Comparison of ENCODE assay signal across 8 mouse cellular contexts in the genomic region with DNA sequence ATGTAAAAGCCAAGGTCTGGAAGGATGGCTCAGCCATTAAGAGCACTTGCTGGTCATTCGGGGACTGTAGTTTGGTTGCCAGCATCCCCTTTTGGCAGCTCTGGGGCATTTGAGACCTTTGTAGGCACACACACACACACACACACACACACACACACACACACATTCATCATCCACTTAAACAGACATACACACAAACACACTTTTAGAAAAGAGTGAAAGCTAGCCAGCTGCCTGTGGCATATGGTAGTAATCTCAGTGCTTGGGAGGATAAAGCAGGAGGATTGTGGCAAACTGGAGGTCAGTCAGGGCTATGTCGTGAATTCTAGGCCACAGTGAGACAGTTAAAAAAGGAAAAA. TPM values are rescaled to one million over a fixed set of nuclear protein-coding genes. Genes with fewer than 3 reads are reported as not detected.
DNase-seq lines count a peak whose midpoint lies in the region; ATAC-seq and TF ChIP-seq lines count a peak whose summit lies in the region.

No protein-coding gene starts in this region.

- H3K4me2 ChIP-seq in kidney, postnatal 0 days (ENCODE audit: low read length): peak overlapping the region; percentile 76
- H3K4me2 ChIP-seq in intestine, embryonic 16.5 days (ENCODE audit: low read depth, low read length): peak overlapping the region; percentile 75
- peak overlapping the region; percentile 80 for H3K4me2 ChIP-seq in neural tube, embryonic 14.5 days (ENCODE audit: low read depth, low read length)

- ATAC-seq in kidney, postnatal 0 days (replicated peaks; ENCODE audit: low FRiP score, low read depth): no peak
- no peak for ATAC-seq in intestine, embryonic 16.5 days
- ATAC-seq in neural tube, embryonic 14.5 days (ENCODE audit: low read depth): no peak

- peaks cover 13% of the 10 kb centered on the region; the same call in 1 of the 2 replicates for H3K4me1 ChIP-seq in kidney, postnatal 0 days (replicated peaks; ENCODE audit: insufficient read depth, low read length)
- peaks cover 29% of the 10 kb centered on the region for H3K4me1 ChIP-seq in embryonic facial prominence, embryonic 10.5 days
- H3K4me1 ChIP-seq in intestine, embryonic 16.5 days (ENCODE audit: control insufficient read depth, insufficient read depth, low read length): peaks cover 25% of the 10 kb centered on the region
- H3K4me1 ChIP-seq in neural tube, embryonic 14.5 days (ENCODE audit: control insufficient read depth, insufficient read depth, low read length): peaks cover 20% of the 10 kb centered on the region

- H3K27me3 ChIP-seq in kidney, postnatal 0 days (ENCODE audit: insufficient read depth, low read length): no peaks in the 10 kb centered on the region
- no peaks in the 10 kb centered on the region for H3K27me3 ChIP-seq in embryonic facial prominence, embryonic 10.5 days (replicated peaks; ENCODE audit: low read depth, poor library complexity, severe bottlenecking)
- no peaks in the 10 kb centered on the region for H3K27me3 ChIP-seq in intestine, embryonic 16.5 days (replicated peaks; ENCODE audit: control insufficient read depth, insufficient read depth, low read length)
- no peaks in the 10 kb centered on the region for H3K27me3 ChIP-seq in neural tube, embryonic 14.5 days (ENCODE audit: control insufficient read depth, insufficient read depth, low read length)

- DNase-seq in kidney, postnatal 0 days (ENCODE audit: low spot score): no peak
- no peak for DNase-seq in kidney, postnatal 14 days
- DNase-seq in embryonic facial prominence, embryonic 10.5 days (ENCODE audit: low spot score): no peak
- DNase-seq in urinary bladder, postnatal 25 days (ENCODE audit: low spot score): no peak
- no peak for DNase-seq in spleen, postnatal 36 days (ENCODE audit: low spot score in 2 of 2)
- DNase-seq in frontal cortex, adult 2 months (ENCODE audit: extremely low spot score in 1 of 2, low spot score in 1 of 2): no peak

- H3K9ac ChIP-seq in kidney, postnatal 0 days (ENCODE audit: low read depth, low read length): peak overlapping the region; percentile 60
- peak overlapping the region; percentile 76 for H3K9ac ChIP-seq in intestine, embryonic 16.5 days (ENCODE audit: low read depth, low read length)
- peak overlapping the region; percentile 55; the same call in 1 of the 2 replicates for H3K9ac ChIP-seq in neural tube, embryonic 14.5 days (replicated peaks; ENCODE audit: low read depth, low read length)

- 40% methylated on average over 2 of the region's 2 CpGs for WGBS in kidney, postnatal 0 days
- WGBS in embryonic facial prominence, embryonic 10.5 days: 35% methylated on average over 2 of the region's 2 CpGs
- 38% methylated on average over 2 of the region's 2 CpGs for WGBS in intestine, embryonic 16.5 days
- 37% methylated on average over 2 of the region's 2 CpGs for WGBS in neural tube, embryonic 14.5 days

- no peaks in the 10 kb centered on the region for H3K36me3 ChIP-seq in kidney, postnatal 0 days (ENCODE audit: insufficient read depth, low read length)
- H3K36me3 ChIP-seq in embryonic facial prominence, embryonic 10.5 days (replicated peaks): 0 out of 2 replicates have a peak, but pooled peaks cover 3% of the 10 kb centered on the region
- no peaks in the 10 kb centered on the region for H3K36me3 ChIP-seq in intestine, embryonic 16.5 days (ENCODE audit: control insufficient read depth, insufficient read depth, low read length)
- H3K36me3 ChIP-seq in neural tube, embryonic 14.5 days (ENCODE audit: control insufficient read depth, insufficient read depth, low read length): 0 out of 2 replicates have a peak, but pooled peaks cover 3% of the 10 kb centered on the region

- TF ChIP-seq CTCF in kidney, postnatal 0 days (IDR thresholded peaks at IDR 0.05; ENCODE audit: low read depth): no peak

- H3K27ac ChIP-seq in kidney, postnatal 0 days: peak overlapping the region; percentile 88
- peak overlapping the region; percentile 91 for H3K27ac ChIP-seq in embryonic facial prominence, embryonic 10.5 days (replicated peaks)
- H3K27ac ChIP-seq in intestine, embryonic 16.5 days (ENCODE audit: low read length): peak overlapping the region; percentile 83
- H3K27ac ChIP-seq in neural tube, embryonic 14.5 days (ENCODE audit: low read depth, low read length): peak overlapping the region; percentile 86

- H3K9me3 ChIP-seq in kidney, postnatal 0 days (replicated peaks; ENCODE audit: low read length): no peaks in the 10 kb centered on the region
- H3K9me3 ChIP-seq in embryonic facial prominence, embryonic 10.5 days: no peaks in the 10 kb centered on the region
- no peaks in the 10 kb centered on the region for H3K9me3 ChIP-seq in intestine, embryonic 16.5 days (ENCODE audit: control insufficient read depth, low read length)
- no peaks in the 10 kb centered on the region for H3K9me3 ChIP-seq in neural tube, embryonic 14.5 days (ENCODE audit: control insufficient read depth, low read length)

- peak overlapping the region; percentile 87 for H3K4me3 ChIP-seq in kidney, postnatal 0 days (replicated peaks; ENCODE audit: low read depth, low read length)
- H3K4me3 ChIP-seq in embryonic facial prominence, embryonic 10.5 days: peak overlapping the region; percentile 97
- peak overlapping the region; percentile 88 for H3K4me3 ChIP-seq in intestine, embryonic 16.5 days (ENCODE audit: low read length)
- H3K4me3 ChIP-seq in neural tube, embryonic 14.5 days (ENCODE audit: low read depth, low read length): peak overlapping the region; percentile 99

RNA-seq across cellular contexts. Expression of gene Sun1, which starts 0.8 kb away (rescaled TPM):
- polyA plus RNA-seq in kidney, postnatal 0 days (2015; fragmentation: Nextera tagmentation; extraction: Ambion mirVana): 35.0 and 38.6 TPM in 2 replicates
- 50.5 and 50.6 TPM in 2 replicates for polyA plus RNA-seq in embryonic facial prominence, embryonic 10.5 days (2016; fragmentation: Nextera tagmentation; extraction: Ambion mirVana)
- polyA plus RNA-seq in intestine, embryonic 16.5 days (2015; fragmentation: Nextera tagmentation; extraction: Ambion mirVana): 36.6 and 38.8 TPM in 2 replicates
- 49.5 and 51.3 TPM in 2 replicates for polyA plus RNA-seq in neural tube, embryonic 14.5 days (2014; fragmentation: Nextera tagmentation; extraction: Ambion mirVana)
- polyA plus RNA-seq in frontal cortex, adult 2 months (2012; rRNA removed): 102 and 115 TPM in 2 replicates

RNA-seq across cellular contexts. Expression of gene Dnaaf5, which starts 49.6 kb away (rescaled TPM):
- polyA plus RNA-seq in kidney, postnatal 0 days (2015; fragmentation: Nextera tagmentation; extraction: Ambion mirVana): 4.7 and 5.3 TPM in 2 replicates
- 9.6 and 10.6 TPM in 2 replicates for polyA plus RNA-seq in embryonic facial prominence, embryonic 10.5 days (2016; fragmentation: Nextera tagmentation; extraction: Ambion mirVana)
- 2.4 and 4.7 TPM in 2 replicates for polyA plus RNA-seq in intestine, embryonic 16.5 days (2015; fragmentation: Nextera tagmentation; extraction: Ambion mirVana)
- 3.6 and 4.1 TPM in 2 replicates for polyA plus RNA-seq in neural tube, embryonic 14.5 days (2014; fragmentation: Nextera tagmentation; extraction: Ambion mirVana)
- 7.0 and 7.2 TPM in 2 replicates for polyA plus RNA-seq in frontal cortex, adult 2 months (2012; rRNA removed)

RNA-seq across cellular contexts. Expression of gene Prkar1b, which starts 49.8 kb away (rescaled TPM):
- 19.3 and 21.8 TPM in 2 replicates for polyA plus RNA-seq in kidney, postnatal 0 days (2015; fragmentation: Nextera tagmentation; extraction: Ambion mirVana)
- 7.3 and 9.0 TPM in 2 replicates for polyA plus RNA-seq in embryonic facial prominence, embryonic 10.5 days (2016; fragmentation: Nextera tagmentation; extraction: Ambion mirVana)
- 22.7 and 23.6 TPM in 2 replicates for polyA plus RNA-seq in intestine, embryonic 16.5 days (2015; fragmentation: Nextera tagmentation; extraction: Ambion mirVana)
- polyA plus RNA-seq in neural tube, embryonic 14.5 days (2014; fragmentation: Nextera tagmentation; extraction: Ambion mirVana): 207 and 212 TPM in 2 replicates
- 752 and 764 TPM in 2 replicates for polyA plus RNA-seq in frontal cortex, adult 2 months (2012; rRNA removed)

RNA-seq across cellular contexts. Expression of gene Get4, which starts 52.5 kb away (rescaled TPM):
- polyA plus RNA-seq in kidney, postnatal 0 days (2015; fragmentation: Nextera tagmentation; extraction: Ambion mirVana): 149 and 152 TPM in 2 replicates
- 188 and 189 TPM in 2 replicates for polyA plus RNA-seq in embryonic facial prominence, embryonic 10.5 days (2016; fragmentation: Nextera tagmentation; extraction: Ambion mirVana)
- polyA plus RNA-seq in intestine, embryonic 16.5 days (2015; fragmentation: Nextera tagmentation; extraction: Ambion mirVana): 136 and 143 TPM in 2 replicates
- 109 and 112 TPM in 2 replicates for polyA plus RNA-seq in neural tube, embryonic 14.5 days (2014; fragmentation: Nextera tagmentation; extraction: Ambion mirVana)
- polyA plus RNA-seq in frontal cortex, adult 2 months (2012; rRNA removed): 81.8 and 91.6 TPM in 2 replicates
